Mouse (Mus musculus) kidney, adult 2 months (tissue): ENCODE data around the gene Smg6.

Experiments
- CTCF ChIP-seq: fragments of 200-500 bp; conservative IDR thresholded peaks from 2 replicates; pipeline ENCODE4 v1.5.1; 2011; ENCODE audit warnings: low read depth, mild to moderate bottlenecking, control low read depth, low read length, moderate library complexity, mixed read lengths; ENCODE audit not compliant: insufficient read depth, insufficient read length
- POLR2A ChIP-seq: fragments of 200-500 bp; IDR thresholded peaks from one replicate; pipeline ENCODE4 v1.6.1; 2011; ENCODE audit warnings: low read depth, low read length, control low read depth

DNA sequence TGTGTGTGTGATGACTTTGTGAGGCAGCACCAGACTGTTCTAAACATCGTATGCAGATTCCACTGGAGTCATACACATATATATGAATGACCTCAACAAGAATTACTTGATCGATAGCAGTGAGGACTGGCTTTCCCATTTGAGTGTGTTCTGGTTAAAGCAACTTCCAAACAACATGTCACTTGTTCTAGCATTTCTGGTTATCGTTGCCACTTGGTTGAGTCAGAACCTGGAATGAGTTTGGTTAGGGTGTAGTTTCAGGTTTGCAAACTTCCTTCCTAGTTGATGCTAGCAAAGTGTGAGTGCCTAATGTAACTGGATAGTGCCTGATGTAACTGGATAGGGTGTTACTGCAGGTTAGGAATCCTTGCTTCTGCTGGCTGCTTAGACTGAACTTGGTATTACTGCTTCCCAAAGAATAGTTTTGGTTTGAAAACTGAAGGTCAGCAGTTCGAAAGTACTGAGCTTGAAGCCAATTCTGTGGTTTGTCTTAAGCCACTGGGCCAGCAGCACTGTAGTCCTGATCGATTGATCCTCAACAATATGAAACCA lies 90.8 kb downstream of the Smg6 start:
- TF ChIP-seq CTCF (no peak), POLR2A (no peak)
